Mouse (Mus musculus) cerebellum, adult 11-12 months (tissue): ENCODE measurements around the gene Jade1.

Experiments
- DNase-seq: peaks from one replicate; pipeline ENCODE4 v3.0.0; 2022

The Jade1 gene

DNA sequence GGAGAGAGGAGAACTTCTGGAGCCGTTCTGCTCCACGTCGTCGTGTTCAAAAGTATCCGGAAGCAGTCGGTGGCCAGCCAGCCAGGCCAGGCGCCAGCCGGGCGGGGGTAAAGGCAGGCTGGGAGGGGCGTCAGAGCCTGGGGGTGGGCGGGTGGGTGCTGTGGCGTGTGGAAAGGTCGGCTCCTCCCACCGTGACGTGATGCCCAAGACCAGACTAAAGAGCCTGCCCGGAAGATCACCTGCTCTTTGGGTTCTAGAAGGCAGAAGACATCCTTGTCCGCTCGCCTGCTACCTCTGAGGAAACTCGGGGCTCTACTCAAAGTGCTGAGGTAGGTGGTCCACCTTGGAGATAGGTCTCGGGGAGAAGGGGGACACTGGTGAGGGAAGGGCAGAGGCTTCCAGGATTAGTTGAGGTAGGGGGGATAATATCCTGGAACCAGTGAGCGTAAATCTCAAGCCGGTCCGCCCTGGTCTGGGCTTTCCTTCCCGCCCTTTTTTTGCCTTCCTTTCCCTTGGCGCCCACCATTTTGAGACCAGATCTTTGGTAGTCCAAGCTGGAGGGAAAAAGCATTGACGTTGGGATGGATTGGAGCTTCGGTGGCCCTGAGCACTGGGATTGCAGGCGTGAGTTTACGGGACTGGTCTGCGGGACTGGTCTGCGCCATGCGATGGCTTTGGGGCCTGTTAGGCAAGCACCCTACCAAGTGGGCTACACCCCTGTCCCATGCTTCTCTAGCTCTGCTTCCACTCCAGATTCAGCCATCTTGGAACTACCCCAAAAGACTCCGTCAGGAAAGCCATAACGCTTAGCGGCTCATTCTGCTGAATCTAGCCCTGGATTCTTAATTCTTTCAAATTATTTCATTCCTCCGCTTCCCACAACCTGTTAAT, at the start of gene Jade1:
Jade1 (plus strand) TSS at position 241 of the 891 bp plus-strand sequence.
- no peak for DNase-seq

GRCm38 (mm10) chr3:41509441-41509840, 46.1 kb upstream of the Jade1 start:
- no peak for DNase-seq

DNA sequence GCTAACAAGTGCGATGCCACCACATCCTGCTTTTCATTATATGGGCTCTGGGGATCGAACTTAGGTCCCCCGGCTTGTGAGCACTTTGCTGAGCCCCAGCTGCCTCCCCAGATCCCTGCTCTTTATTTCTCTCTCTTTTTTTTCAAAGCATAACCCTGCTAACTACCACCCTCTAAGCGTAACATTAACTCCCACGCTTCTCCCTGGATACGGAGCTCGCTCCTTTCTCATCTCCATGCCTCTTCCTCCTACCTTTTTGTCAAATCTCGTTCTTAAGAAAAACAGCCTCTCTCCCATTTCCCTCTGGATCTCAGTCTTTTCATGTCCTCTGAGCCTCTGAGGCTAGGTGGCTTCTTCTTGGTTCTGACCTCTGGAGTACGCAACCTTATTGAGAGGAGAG, 45.3 kb upstream of the Jade1 start:
- DNase-seq = no peak

DNA sequence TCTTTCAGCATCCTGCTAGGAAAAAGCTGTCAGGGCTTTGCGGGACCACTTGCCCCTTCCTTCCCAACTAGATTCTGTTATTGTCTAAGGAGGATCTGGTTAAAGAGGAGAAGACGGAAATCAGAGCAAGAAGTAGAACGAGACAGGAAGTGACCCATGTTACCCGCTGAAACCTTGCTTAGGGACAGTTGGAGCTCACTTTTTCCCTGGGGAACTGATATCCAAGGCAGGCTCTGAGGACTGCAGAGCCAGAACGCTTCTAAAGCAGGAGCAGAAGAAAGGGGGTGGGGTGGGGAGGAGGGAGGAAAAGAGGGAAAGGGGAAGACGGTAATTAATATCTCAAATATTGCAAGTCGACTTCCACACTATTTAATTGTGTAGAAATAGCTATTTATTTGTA, 44.8 kb upstream of the Jade1 start:
- DNase-seq = no peak

DNA sequence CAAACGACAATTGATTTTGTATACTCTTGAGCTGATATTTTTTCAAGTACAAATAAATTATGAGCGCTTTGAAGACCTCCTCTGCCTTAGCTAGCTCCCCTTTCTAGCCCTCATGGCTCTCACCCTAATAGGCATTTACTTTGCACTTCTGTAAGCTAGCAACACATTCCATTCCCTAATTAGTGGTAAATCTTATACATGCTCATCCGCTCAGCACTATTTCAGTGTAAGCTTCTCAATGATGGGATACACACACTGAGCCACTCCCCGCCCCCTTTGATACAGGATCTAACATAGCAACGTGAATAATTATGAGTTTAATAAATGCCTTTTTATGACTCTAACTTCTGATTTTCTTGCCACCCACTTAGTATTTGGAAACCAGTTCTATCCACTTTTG, 41.5 kb upstream of the Jade1 start:
- no peak for DNase-seq

GRCm38 (mm10) chr3:41514683-41515305, 40.7 kb upstream of the Jade1 start:
- no peak for DNase-seq

GRCm38 (mm10) chr3:41516961-41517518, 38.5 kb upstream of the Jade1 start:
- DNase-seq = no peak

GRCm38 (mm10) chr3:41520925-41521324, 34.6 kb upstream of the Jade1 start:
- DNase-seq = no peak

DNA sequence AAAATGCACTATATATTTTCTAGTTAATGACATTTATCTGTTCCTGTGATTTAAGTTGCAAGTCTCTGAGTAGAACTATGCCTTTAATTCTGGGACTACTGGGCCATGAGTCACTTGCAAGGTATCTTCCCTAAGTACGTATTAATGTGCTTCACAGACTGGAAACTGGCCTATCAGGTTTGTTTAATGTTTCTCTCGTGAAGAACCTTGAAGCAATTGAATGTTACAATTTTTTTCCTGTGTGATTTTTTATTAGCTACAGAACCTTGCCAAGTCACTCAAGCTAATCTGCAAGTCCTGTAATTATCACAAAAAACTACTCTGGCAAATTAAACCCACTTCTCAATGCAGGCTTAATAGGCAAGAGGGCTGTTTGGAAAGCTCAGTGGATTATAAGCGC, 33.8 kb upstream of the Jade1 start:
- DNase-seq = no peak

GRCm38 (mm10) chr3:41522226-41523005, 33.1 kb upstream of the Jade1 start:
- DNase-seq = no peak

GRCm38 (mm10) chr3:41523006-41523375, 32.5 kb upstream of the Jade1 start:
- DNase-seq = no peak

- no peak for DNase-seq
Observed at GRCm38 (mm10) chr3:41523460-41523859, 32.1 kb upstream of the Jade1 start.

DNA sequence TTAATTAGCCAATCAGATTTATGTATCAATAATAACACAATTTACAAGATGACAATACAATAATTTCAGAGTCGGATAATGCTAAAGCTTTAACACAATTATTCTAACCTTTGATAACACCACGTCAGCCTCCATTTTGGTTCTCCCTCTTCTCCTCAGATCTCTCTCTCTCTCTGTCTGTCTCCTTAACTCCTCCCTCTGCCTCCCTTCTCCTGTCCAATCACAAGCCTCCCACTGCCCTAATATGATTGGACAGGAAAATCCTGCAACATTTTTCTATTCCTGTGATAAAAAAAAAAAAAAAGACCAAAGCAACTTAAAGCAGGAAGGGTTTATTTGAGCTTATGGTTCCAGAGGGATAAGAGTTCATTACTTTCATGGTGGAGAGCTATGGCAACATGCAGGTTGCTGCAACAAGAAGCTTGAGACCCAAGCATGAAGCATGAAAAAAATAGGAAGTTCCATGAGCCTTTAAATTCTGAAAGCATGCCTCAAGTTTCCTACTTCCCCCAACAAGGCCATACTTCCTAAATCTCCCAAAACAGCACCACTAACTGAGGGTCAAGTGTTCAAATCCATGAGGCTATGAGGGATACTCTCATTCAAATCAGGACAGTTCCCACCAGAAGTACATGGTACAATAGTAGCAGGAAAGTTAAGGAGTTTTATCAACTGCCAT, 27.1 kb upstream of the Jade1 start:
- DNase-seq = no peak

DNA sequence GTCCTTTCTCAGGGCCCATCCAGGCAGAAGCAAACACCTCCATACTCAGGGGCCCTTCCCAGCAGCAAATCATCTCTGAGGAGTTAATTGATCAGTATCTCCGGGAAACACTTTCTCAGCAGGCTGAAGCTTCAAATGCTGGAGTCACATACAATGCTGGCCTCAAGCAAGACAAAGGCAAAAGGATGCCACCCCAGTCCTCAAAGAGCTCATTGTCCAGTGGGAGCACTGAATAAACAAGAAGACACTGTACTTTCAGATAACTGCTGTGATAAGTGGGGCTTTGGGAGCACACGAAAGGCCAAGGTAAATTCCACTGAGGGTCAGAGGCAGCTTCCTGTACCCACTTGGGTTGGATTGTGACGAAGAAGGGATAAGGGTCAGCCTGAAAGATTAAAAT, 25.4 kb upstream of the Jade1 start:
- DNase-seq = no peak

DNA sequence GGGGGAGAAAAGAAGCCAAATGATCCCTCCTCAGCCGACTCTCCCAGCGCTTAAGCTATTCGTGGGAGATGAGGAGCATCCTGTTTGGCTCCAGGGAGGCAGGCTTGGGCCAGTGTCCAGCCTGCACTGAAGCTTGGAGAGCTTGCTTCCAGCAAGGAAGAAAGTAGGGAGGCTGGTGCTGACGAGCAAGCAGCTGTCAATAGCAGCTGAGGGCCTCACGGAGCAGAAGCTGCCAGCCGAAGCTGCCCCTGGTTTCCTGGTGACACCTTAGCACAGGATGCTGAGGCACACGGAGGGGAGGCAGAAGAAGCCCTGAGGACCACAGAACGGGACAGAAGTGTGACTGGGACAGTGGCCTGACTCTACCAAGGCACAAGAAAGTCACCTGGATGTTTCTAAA, 24.0 kb upstream of the Jade1 start:
- no peak for DNase-seq

GRCm38 (mm10) chr3:41532109-41532508, 23.4 kb upstream of the Jade1 start:
- no peak for DNase-seq

DNA sequence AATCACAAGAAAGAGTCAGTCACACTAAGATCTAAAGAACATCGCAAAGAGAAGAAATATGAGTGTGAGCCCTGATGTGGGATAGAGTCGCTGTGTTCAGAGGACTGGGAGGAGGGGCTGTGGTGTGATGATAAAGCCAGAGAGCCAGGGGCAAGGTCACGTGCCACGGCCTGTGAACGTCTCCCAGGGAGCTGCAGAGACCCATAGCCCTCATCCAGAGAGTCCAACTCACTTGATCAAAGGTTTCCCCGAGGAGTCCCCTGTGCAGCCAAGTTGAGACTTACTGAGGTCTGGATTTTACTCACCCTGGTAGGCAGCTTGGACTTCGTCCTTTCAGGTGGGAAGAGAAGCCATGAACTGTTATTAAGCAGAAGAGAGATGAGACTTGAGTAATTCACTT, 21.9 kb upstream of the Jade1 start:
- DNase-seq = no peak

- no peak for DNase-seq
Observed at GRCm38 (mm10) chr3:41537957-41538356, 17.6 kb upstream of the Jade1 start.

GRCm38 (mm10) chr3:41541313-41541712, 14.2 kb upstream of the Jade1 start:
- no peak for DNase-seq

DNA sequence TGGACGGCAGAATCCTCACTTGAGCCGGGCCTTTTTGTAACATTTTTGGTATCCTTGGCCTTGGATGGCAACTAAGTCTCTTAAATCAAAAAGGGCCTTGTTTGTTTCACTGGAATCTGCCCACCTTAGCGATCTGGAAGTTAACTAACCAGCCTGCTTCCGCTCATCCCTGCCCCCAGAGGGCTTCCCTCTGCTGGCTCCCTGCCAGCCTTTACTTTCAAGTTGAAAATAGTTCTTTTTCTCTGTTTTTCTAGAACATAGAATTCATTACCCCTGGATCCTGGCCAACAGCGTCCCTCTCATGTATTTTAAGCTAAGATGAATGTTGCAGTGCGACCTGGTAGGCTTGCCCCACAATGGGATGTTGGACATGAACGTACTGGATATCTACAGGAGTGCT, 11.1 kb upstream of the Jade1 start:
- no peak for DNase-seq

- DNase-seq = no peak
Observed at GRCm38 (mm10) chr3:41547289-41547688, 8.2 kb upstream of the Jade1 start.

- DNase-seq = no peak
Observed at GRCm38 (mm10) chr3:41548238-41548637, 7.3 kb upstream of the Jade1 start.

DNA sequence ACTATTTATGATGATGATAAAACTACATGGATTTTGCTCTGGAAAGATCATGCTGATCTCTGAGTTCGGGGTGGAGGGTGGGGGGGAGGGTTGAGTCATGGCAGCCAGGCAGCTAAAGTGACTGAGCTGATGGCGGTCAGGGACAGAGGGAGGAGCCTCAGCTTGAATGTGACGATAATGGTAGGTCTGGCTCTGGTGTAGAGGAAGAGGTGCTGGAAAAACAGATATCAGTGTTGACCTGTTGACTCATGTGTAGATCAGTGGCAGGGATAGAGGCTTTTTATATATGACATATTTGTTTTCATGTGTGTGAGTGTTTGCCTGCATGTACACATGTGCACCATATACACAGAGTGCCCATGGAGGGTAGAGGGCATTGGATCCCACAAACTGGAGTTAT, 3.9 kb upstream of the Jade1 start:
- no peak for DNase-seq
